Mouse (Mus musculus): ENCODE results near the gene Schip1. TPM values are rescaled to one million over a fixed set of nuclear protein-coding genes. Genes with fewer than 3 reads are reported as not detected.

The Schip1 gene
- polyA plus RNA-seq, 1 experiment from 2014 or later: 86.4 TPM

GRCm38 (mm10) chr3:68583031-68583693 lies 518.6 kb downstream of the Schip1 start:
- no peaks in the 10 kb centered on the region for H3K9me3 ChIP-seq
- peak overlapping the region; percentile 89 for H3K27ac ChIP-seq
- H3K36me3 ChIP-seq: no peaks in the 10 kb centered on the region
- WGBS: 13% methylated on average over 14 of the region's 14 CpGs
- no peak for DNase-seq (ENCODE audit: low spot score)
- peak overlapping the region; percentile 35 for H3K4me3 ChIP-seq
- H3K27me3 ChIP-seq (ENCODE audit: insufficient read depth, poor library complexity, severe bottlenecking): no peaks in the 10 kb centered on the region
- H3K4me1 ChIP-seq (replicated peaks): peaks cover 75% of the 10 kb centered on the region

- 46% methylated on average over 14 of the region's 14 CpGs for WGBS
- Histone ChIP-seq H3K4me1 (replicated peaks) (peaks cover 73% of the 10 kb centered on the region), H3K27ac (peak overlapping the region; percentile 89), H3K4me3 (peak overlapping the region; percentile 35), H3K9me3 (no peaks in the 10 kb centered on the region), H3K27me3 (ENCODE audit: insufficient read depth, poor library complexity, severe bottlenecking) (no peaks in the 10 kb centered on the region), H3K36me3 (no peaks in the 10 kb centered on the region)
- DNase-seq (ENCODE audit: low spot score): no peak
Observed at GRCm38 (mm10) chr3:68583771-68584511, 519.3 kb downstream of the Schip1 start.

GRCm38 (mm10) chr3:68585213-68585612 lies 520.6 kb downstream of the Schip1 start:
- Histone ChIP-seq H3K4me3 (no peak overlapping the region), H3K36me3 (no peaks in the 10 kb centered on the region), H3K4me1 (replicated peaks) (peaks cover 79% of the 10 kb centered on the region), H3K9me3 (no peaks in the 10 kb centered on the region), H3K27ac (peak overlapping the region; percentile 35), H3K27me3 (ENCODE audit: insufficient read depth, poor library complexity, severe bottlenecking) (no peaks in the 10 kb centered on the region)
- DNase-seq (ENCODE audit: low spot score): no peak
- 70% methylated on average over 4 of the region's 4 CpGs for WGBS

GRCm38 (mm10) chr3:68586646-68587064 lies 522.1 kb downstream of the Schip1 start:
- Histone ChIP-seq H3K4me1 (replicated peaks) (peaks cover 83% of the 10 kb centered on the region), H3K27me3 (ENCODE audit: insufficient read depth, poor library complexity, severe bottlenecking) (no peaks in the 10 kb centered on the region), H3K9me3 (no peaks in the 10 kb centered on the region), H3K36me3 (no peaks in the 10 kb centered on the region), H3K27ac (peak overlapping the region; percentile 80), H3K4me3 (no peak overlapping the region)
- WGBS: 50% methylated on average over 9 of the region's 9 CpGs
- no peak for DNase-seq (ENCODE audit: low spot score)

- Histone ChIP-seq H3K4me1 (replicated peaks) (peaks cover 78% of the 10 kb centered on the region), H3K36me3 (no peaks in the 10 kb centered on the region), H3K9me3 (no peaks in the 10 kb centered on the region), H3K4me3 (no peak overlapping the region), H3K27ac (peak overlapping the region; percentile 80), H3K27me3 (ENCODE audit: insufficient read depth, poor library complexity, severe bottlenecking) (no peaks in the 10 kb centered on the region)
- 57% methylated on average over 10 of the region's 10 CpGs for WGBS
- DNase-seq (ENCODE audit: low spot score): no peak
Observed at GRCm38 (mm10) chr3:68587567-68588245, 523.1 kb downstream of the Schip1 start.

- H3K27ac ChIP-seq: peak overlapping the region; percentile 53; the same call in 1 of the 2 replicates
- H3K36me3 ChIP-seq: no peaks in the 10 kb centered on the region
- no peaks in the 10 kb centered on the region for H3K9me3 ChIP-seq
- H3K27me3 ChIP-seq (ENCODE audit: insufficient read depth, poor library complexity, severe bottlenecking): no peaks in the 10 kb centered on the region
- DNase-seq (ENCODE audit: low spot score): no peak
- H3K4me3 ChIP-seq: no peak overlapping the region
- 84% methylated on average over 9 of the region's 9 CpGs for WGBS
- peaks cover 70% of the 10 kb centered on the region for H3K4me1 ChIP-seq (replicated peaks)
Observed at GRCm38 (mm10) chr3:68589220-68589840, 524.7 kb downstream of the Schip1 start.

GRCm38 (mm10) chr3:68590436-68590835 lies 525.8 kb downstream of the Schip1 start:
- no peak for DNase-seq (ENCODE audit: low spot score)
- no peaks in the 10 kb centered on the region for H3K36me3 ChIP-seq
- WGBS: 71% methylated on average over 8 of the region's 8 CpGs
- H3K9me3 ChIP-seq: no peaks in the 10 kb centered on the region
- H3K27me3 ChIP-seq (ENCODE audit: insufficient read depth, poor library complexity, severe bottlenecking): no peaks in the 10 kb centered on the region
- no peak overlapping the region for H3K4me3 ChIP-seq
- peak overlapping the region; percentile 66 for H3K27ac ChIP-seq
- peaks cover 59% of the 10 kb centered on the region for H3K4me1 ChIP-seq (replicated peaks)

- 83% methylated on average over 10 of the region's 10 CpGs for WGBS
- Histone ChIP-seq H3K4me3 (no peak overlapping the region), H3K4me1 (replicated peaks) (peaks cover 39% of the 10 kb centered on the region), H3K27me3 (ENCODE audit: insufficient read depth, poor library complexity, severe bottlenecking) (no peaks in the 10 kb centered on the region), H3K36me3 (peaks cover 5% of the 10 kb centered on the region; the same call in 1 of the 2 replicates), H3K9me3 (no peaks in the 10 kb centered on the region), H3K27ac (peak overlapping the region; percentile 29; the same call in 1 of the 2 replicates)
- no peak for DNase-seq (ENCODE audit: low spot score)
Observed at GRCm38 (mm10) chr3:68592575-68592974, 528.0 kb downstream of the Schip1 start.

GRCm38 (mm10) chr3:68593073-68593867 lies 528.7 kb downstream of the Schip1 start:
- no peak for DNase-seq (ENCODE audit: low spot score)
- Histone ChIP-seq H3K4me3 (no peak overlapping the region), H3K9me3 (no peaks in the 10 kb centered on the region), H3K27me3 (ENCODE audit: insufficient read depth, poor library complexity, severe bottlenecking) (no peaks in the 10 kb centered on the region), H3K27ac (peak overlapping the region; percentile 50; the same call in 1 of the 2 replicates), H3K36me3 (peaks cover 5% of the 10 kb centered on the region; the same call in 1 of the 2 replicates), H3K4me1 (replicated peaks) (peaks cover 32% of the 10 kb centered on the region)
- WGBS: 65% methylated on average over 12 of the region's 12 CpGs

- Histone ChIP-seq H3K27me3 (ENCODE audit: insufficient read depth, poor library complexity, severe bottlenecking) (no peaks in the 10 kb centered on the region), H3K27ac (no peak overlapping the region), H3K36me3 (peaks cover 5% of the 10 kb centered on the region; the same call in 1 of the 2 replicates), H3K4me1 (replicated peaks) (peaks cover 19% of the 10 kb centered on the region), H3K4me3 (no peak overlapping the region), H3K9me3 (no peaks in the 10 kb centered on the region)
- DNase-seq (ENCODE audit: low spot score): no peak
- 92% methylated on average over 10 of the region's 10 CpGs for WGBS
Observed at GRCm38 (mm10) chr3:68595316-68595925, 530.8 kb downstream of the Schip1 start.

GRCm38 (mm10) chr3:68596938-68597337 lies 532.3 kb downstream of the Schip1 start:
- Histone ChIP-seq H3K36me3 (peaks cover 5% of the 10 kb centered on the region; the same call in 1 of the 2 replicates), H3K4me1 (replicated peaks) (peaks cover 15% of the 10 kb centered on the region), H3K27me3 (ENCODE audit: insufficient read depth, poor library complexity, severe bottlenecking) (no peaks in the 10 kb centered on the region), H3K27ac (no peak overlapping the region), H3K9me3 (no peaks in the 10 kb centered on the region), H3K4me3 (no peak overlapping the region)
- 93% methylated on average over 4 of the region's 4 CpGs for WGBS
- DNase-seq (ENCODE audit: low spot score): no peak
